16 mouse cellular contexts compared by ENCODE assay signal in the genomic region with DNA sequence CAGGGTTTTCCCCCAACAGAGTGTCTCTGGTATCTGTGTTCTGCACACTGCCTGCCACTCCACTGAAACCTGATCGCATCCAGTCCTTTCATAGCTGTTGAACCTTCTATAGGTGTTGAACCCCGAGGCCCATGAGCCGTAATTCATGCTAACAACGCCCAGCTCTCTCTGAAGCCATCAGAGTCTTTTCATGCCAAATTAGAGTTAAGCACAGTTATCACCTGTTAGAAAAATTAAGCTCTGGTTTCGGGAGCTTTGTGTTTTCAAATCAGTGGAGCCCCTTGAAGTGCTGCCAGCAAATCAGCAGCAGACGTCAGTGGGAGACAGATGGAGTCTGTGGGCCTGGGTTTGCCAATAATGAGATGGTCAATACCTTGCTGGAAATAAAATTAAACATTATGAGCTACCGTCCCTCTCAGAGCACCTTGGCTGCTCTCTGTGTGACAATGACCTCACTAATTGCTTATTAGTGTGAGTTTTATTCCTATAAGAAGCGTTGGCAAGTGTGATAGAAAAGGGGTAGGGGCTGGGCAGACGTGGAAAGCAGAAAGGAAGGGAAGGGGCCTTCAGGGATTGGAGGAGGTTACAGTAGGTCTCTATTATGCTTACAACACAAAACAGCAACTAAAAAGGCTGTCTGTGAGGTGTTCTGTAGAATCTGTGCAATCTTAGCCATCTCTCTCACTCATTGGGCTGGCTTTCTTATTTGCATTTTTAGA.
A peak's percentile ranks its signal among the peaks of the same experiment; 100 is the strongest.
DNase-seq lines count a peak whose midpoint lies in the region; ATAC-seq lines count a peak whose summit lies in the region.
"Had no signal": no experiment of that assay in that cellular context is flagged by ENCODE, and none has a peak within 500 bp of the region (broad histone marks: within the 10 kb centered on the region; RNA-seq: fewer than 3 reads in every experiment).

No protein-coding gene starts in this region.

- H3K27ac ChIP-seq in kidney, embryonic 15.5 days: no peak overlapping the region
- no peak overlapping the region for H3K27ac ChIP-seq in embryonic facial prominence, embryonic 10.5 days (replicated peaks)
- H3K27ac ChIP-seq in forebrain, embryonic 13.5 days: peak overlapping the region; percentile 76
- H3K27ac ChIP-seq in midbrain, embryonic 13.5 days: no peak overlapping the region
- H3K27ac ChIP-seq in heart, embryonic 10.5 days: no peak overlapping the region
- H3K27ac ChIP-seq: heart, embryonic 13.5 days; stomach, embryonic 15.5 days had no signal

- H3K4me2 ChIP-seq in kidney, embryonic 15.5 days: peak overlapping the region; percentile 49
- H3K4me2 ChIP-seq in forebrain, embryonic 13.5 days: peak overlapping the region; percentile 9; the same call in 1 of the 2 replicates
- H3K4me2 ChIP-seq in midbrain, embryonic 13.5 days (replicated peaks): no peak overlapping the region
- H3K4me2 ChIP-seq: heart, embryonic 13.5 days; stomach, embryonic 15.5 days had no signal

- ATAC-seq in kidney, embryonic 15.5 days (replicated peaks; ENCODE audit: low FRiP score): peak; percentile 67
- ATAC-seq in forebrain, embryonic 13.5 days: peak; percentile 84
- ATAC-seq in midbrain, embryonic 13.5 days: peak; percentile 49
- ATAC-seq: CD4-positive, CD25-positive, alpha-beta regulatory T cell, adult 4 months; inflammation-experienced regulatory T-cells, adult 6 months had no signal

- H3K36me3 ChIP-seq in kidney, embryonic 15.5 days: no peaks in the 10 kb centered on the region
- H3K36me3 ChIP-seq in embryonic facial prominence, embryonic 10.5 days (replicated peaks): no peaks in the 10 kb centered on the region
- H3K36me3 ChIP-seq in forebrain, embryonic 13.5 days (ENCODE audit: poor library complexity, severe bottlenecking): no peaks in the 10 kb centered on the region
- no peaks in the 10 kb centered on the region for H3K36me3 ChIP-seq in midbrain, embryonic 13.5 days
- no peaks in the 10 kb centered on the region for H3K36me3 ChIP-seq in heart, embryonic 10.5 days
- H3K36me3 ChIP-seq: heart, embryonic 13.5 days; stomach, embryonic 15.5 days had no signal

- no peak overlapping the region for H3K9ac ChIP-seq in kidney, embryonic 15.5 days
- H3K9ac ChIP-seq in forebrain, embryonic 13.5 days: no peak overlapping the region
- H3K9ac ChIP-seq in midbrain, embryonic 13.5 days (replicated peaks): no peak overlapping the region
- H3K9ac ChIP-seq: heart, embryonic 13.5 days; stomach, embryonic 15.5 days had no signal

- H3K4me3 ChIP-seq in kidney, embryonic 15.5 days (replicated peaks): no peak overlapping the region
- no peak overlapping the region for H3K4me3 ChIP-seq in embryonic facial prominence, embryonic 10.5 days
- H3K4me3 ChIP-seq in forebrain, embryonic 13.5 days: no peak overlapping the region
- no peak overlapping the region for H3K4me3 ChIP-seq in midbrain, embryonic 13.5 days (replicated peaks)
- H3K4me3 ChIP-seq in heart, embryonic 10.5 days: no peak overlapping the region
- H3K4me3 ChIP-seq: heart, embryonic 13.5 days; megakaryocyte, embryonic 14.5 days; stomach, embryonic 15.5 days had no signal

- no peaks in the 10 kb centered on the region for H3K9me3 ChIP-seq in kidney, embryonic 15.5 days (replicated peaks)
- no peaks in the 10 kb centered on the region for H3K9me3 ChIP-seq in embryonic facial prominence, embryonic 10.5 days
- no peaks in the 10 kb centered on the region for H3K9me3 ChIP-seq in forebrain, embryonic 13.5 days (replicated peaks)
- no peaks in the 10 kb centered on the region for H3K9me3 ChIP-seq in midbrain, embryonic 13.5 days
- no peaks in the 10 kb centered on the region for H3K9me3 ChIP-seq in heart, embryonic 10.5 days
- H3K9me3 ChIP-seq: heart, embryonic 13.5 days; megakaryocyte, embryonic 14.5 days; stomach, embryonic 15.5 days had no signal

- no peak for DNase-seq in kidney, postnatal 36 days
- peak; percentile 35 for DNase-seq in embryonic facial prominence, embryonic 10.5 days (ENCODE audit: low spot score)
- DNase-seq in ovary, postnatal 14 days (ENCODE audit: low spot score): no peak
- no peak for DNase-seq in heart, embryonic 10.5 days (ENCODE audit: low spot score)
- DNase-seq: adrenal gland, adult 8-10 months; cerebellum, adult 11 months; gastrocnemius, postnatal 10 days; lung, adult 2 months had no signal

- H3K27me3 ChIP-seq in kidney, embryonic 15.5 days: no peaks in the 10 kb centered on the region
- no peaks in the 10 kb centered on the region for H3K27me3 ChIP-seq in embryonic facial prominence, embryonic 10.5 days (replicated peaks; ENCODE audit: low read depth, poor library complexity, severe bottlenecking)
- no peaks in the 10 kb centered on the region for H3K27me3 ChIP-seq in forebrain, embryonic 13.5 days
- no peaks in the 10 kb centered on the region for H3K27me3 ChIP-seq in midbrain, embryonic 13.5 days
- H3K27me3 ChIP-seq in heart, embryonic 10.5 days (ENCODE audit: insufficient read depth, poor library complexity, severe bottlenecking): no peaks in the 10 kb centered on the region
- H3K27me3 ChIP-seq: heart, embryonic 13.5 days; stomach, embryonic 15.5 days had no signal

- peaks cover 17% of the 10 kb centered on the region for H3K4me1 ChIP-seq in kidney, embryonic 15.5 days
- H3K4me1 ChIP-seq in embryonic facial prominence, embryonic 10.5 days: peaks cover 30% of the 10 kb centered on the region
- peaks cover 35% of the 10 kb centered on the region for H3K4me1 ChIP-seq in forebrain, embryonic 13.5 days
- peaks cover 5% of the 10 kb centered on the region; the same call in 1 of the 2 replicates for H3K4me1 ChIP-seq in midbrain, embryonic 13.5 days (replicated peaks)
- no peaks in the 10 kb centered on the region for H3K4me1 ChIP-seq in heart, embryonic 10.5 days
- H3K4me1 ChIP-seq: heart, embryonic 13.5 days; stomach, embryonic 15.5 days had no signal

- 25% methylated on average over 9 of the region's 9 CpGs for WGBS in kidney, embryonic 15.5 days
- 55% methylated on average over 9 of the region's 9 CpGs for WGBS in embryonic facial prominence, embryonic 10.5 days
- WGBS in forebrain, embryonic 13.5 days: 27% methylated on average over 9 of the region's 9 CpGs
- WGBS in midbrain, embryonic 13.5 days: 60% methylated on average over 9 of the region's 9 CpGs
- WGBS in heart, embryonic 10.5 days: 66% methylated on average over 9 of the region's 9 CpGs
